Mouse (Mus musculus) kidney, postnatal 10 days (tissue): ENCODE measurements around the gene Eno3.

Source experiments
- DNase-seq: peaks from one replicate; pipeline ENCODE4 v3.0.0; 2021; ENCODE audit warnings: mixed read lengths

Eno3 gene

GRCm38 (mm10) chr11:70657991-70658390 is 989 bp downstream of the Eno3 start:
- DNase-seq = no peak

GRCm38 (mm10) chr11:70658521-70658920 is 1.5 kb downstream of the Eno3 start:
- no peak for DNase-seq

GRCm38 (mm10) chr11:70658942-70659341 is 1.9 kb downstream of the Eno3 start:
- no peak for DNase-seq

GRCm38 (mm10) chr11:70660571-70660970 is 3.6 kb downstream of the Eno3 start:
- DNase-seq = no peak

GRCm38 (mm10) chr11:70663101-70663500 is 6.1 kb downstream of the Eno3 start:
- DNase-seq = no peak

GRCm38 (mm10) chr11:70663957-70664356 is 7.0 kb downstream of the Eno3 start:
- no peak for DNase-seq

GRCm38 (mm10) chr11:70664741-70665140 is 7.7 kb downstream of the Eno3 start:
- no peak for DNase-seq

- no peak for DNase-seq
Measured at GRCm38 (mm10) chr11:70666687-70667086, 9.7 kb downstream of the Eno3 start.

- no peak for DNase-seq
Measured at GRCm38 (mm10) chr11:70667271-70668150, 10.5 kb downstream of the Eno3 start.

- DNase-seq = peak; percentile 83
Measured at GRCm38 (mm10) chr11:70668335-70668770, 11.4 kb downstream of the Eno3 start.

GRCm38 (mm10) chr11:70668771-70669505 is 11.9 kb downstream of the Eno3 start, which contains the start of gene Spag7:
Gene Spag7 (minus strand): TSS chr11:70669416.
- peak; percentile 98 for DNase-seq

GRCm38 (mm10) chr11:70669582-70670345 is 12.8 kb downstream of the Eno3 start:
- DNase-seq = peak; percentile 85

GRCm38 (mm10) chr11:70670483-70670882 is 13.5 kb downstream of the Eno3 start:
- peak; percentile 49 for DNase-seq

- DNase-seq = peak; percentile 33
Measured at GRCm38 (mm10) chr11:70671333-70672047, 14.5 kb downstream of the Eno3 start.

GRCm38 (mm10) chr11:70674014-70674413 is 17.0 kb downstream of the Eno3 start:
- no peak for DNase-seq

GRCm38 (mm10) chr11:70674501-70674900 is 17.5 kb downstream of the Eno3 start:
- no peak for DNase-seq

- DNase-seq = no peak
Measured at GRCm38 (mm10) chr11:70678092-70678491, 21.1 kb downstream of the Eno3 start.

GRCm38 (mm10) chr11:70678576-70678975 is 21.6 kb downstream of the Eno3 start:
- DNase-seq = peak; percentile 6

GRCm38 (mm10) chr11:70679361-70679760 is 22.4 kb downstream of the Eno3 start:
- peak; percentile 9 for DNase-seq

GRCm38 (mm10) chr11:70679894-70680293 is 22.9 kb downstream of the Eno3 start:
- no peak for DNase-seq

- peak; percentile 6 for DNase-seq
Measured at GRCm38 (mm10) chr11:70681170-70681569, 24.2 kb downstream of the Eno3 start.

- DNase-seq = peak; percentile 47
Measured at GRCm38 (mm10) chr11:70681897-70682581, 25.0 kb downstream of the Eno3 start.
